Mouse (Mus musculus): ENCODE results near the gene Bri3. TPM values are rescaled to one million over a fixed set of nuclear protein-coding genes. Genes with fewer than 3 reads are reported as not detected.

Gene Bri3
- total and polyA plus RNA-seq, 2 experiments from 2014 or later, result 19.4 to 124 TPM

GRCm38 (mm10) chr5:144426697-144427096, 182.5 kb downstream of the Bri3 start:
- no peaks in the 10 kb centered on the region for H3K27me3 ChIP-seq (ENCODE audit: insufficient read depth, low read length)
- H3K9me3 ChIP-seq (ENCODE audit: low read length), result no peaks in the 10 kb centered on the region
- H3K4me2 ChIP-seq (ENCODE audit: low read depth, low read length, poor library complexity, severe bottlenecking), result no peak overlapping the region
- no peaks in the 10 kb centered on the region for H3K4me1 ChIP-seq (ENCODE audit: insufficient read depth, low read length)
- WGBS, result 54% methylated on average over 3 of the region's 3 CpGs
- no peaks in the 10 kb centered on the region for H3K36me3 ChIP-seq (ENCODE audit: insufficient read depth, low read length)
- H3K27ac ChIP-seq (ENCODE audit: low read depth, low read length), result no peak overlapping the region
- no peak overlapping the region for H3K9ac ChIP-seq (replicated peaks; ENCODE audit: low read length, poor library complexity, severe bottlenecking)
- ATAC-seq (ENCODE audit: low FRiP score), result no peak
- no peak for TF ChIP-seq CTCF (IDR thresholded peaks at IDR 0.05)
- no peak overlapping the region for H3K4me3 ChIP-seq (ENCODE audit: low read depth, low read length)
- DNase-seq (ENCODE audit: low spot score), result no peak

GRCm38 (mm10) chr5:144427861-144428260, 183.6 kb downstream of the Bri3 start:
- Histone ChIP-seq H3K4me1 (ENCODE audit: insufficient read depth, low read length) (no peaks in the 10 kb centered on the region), H3K4me2 (ENCODE audit: low read depth, low read length, poor library complexity, severe bottlenecking) (no peak overlapping the region), H3K4me3 (ENCODE audit: low read depth, low read length) (no peak overlapping the region), H3K27ac (ENCODE audit: low read depth, low read length) (no peak overlapping the region), H3K9me3 (ENCODE audit: low read length) (no peaks in the 10 kb centered on the region), H3K9ac (replicated peaks; ENCODE audit: low read length, poor library complexity, severe bottlenecking) (no peak overlapping the region), H3K27me3 (ENCODE audit: insufficient read depth, low read length) (no peaks in the 10 kb centered on the region), H3K36me3 (ENCODE audit: insufficient read depth, low read length) (no peaks in the 10 kb centered on the region)
- ATAC-seq (ENCODE audit: low FRiP score), result no peak
- TF ChIP-seq CTCF (IDR thresholded peaks at IDR 0.05), result no peak
- no peak for DNase-seq (ENCODE audit: low spot score)
- WGBS, result 76% methylated on average over 9 of the region's 9 CpGs

- peak; percentile 38 for TF ChIP-seq CTCF (IDR thresholded peaks at IDR 0.05)
- Histone ChIP-seq H3K27ac (ENCODE audit: low read depth, low read length) (0 out of 2 replicates have a peak overlapping the region, but pooled peaks have one; percentile 18), H3K4me3 (ENCODE audit: low read depth, low read length) (no peak overlapping the region), H3K4me2 (ENCODE audit: low read depth, low read length, poor library complexity, severe bottlenecking) (no peak overlapping the region), H3K27me3 (ENCODE audit: insufficient read depth, low read length) (no peaks in the 10 kb centered on the region), H3K9me3 (ENCODE audit: low read length) (no peaks in the 10 kb centered on the region), H3K9ac (replicated peaks; ENCODE audit: low read length, poor library complexity, severe bottlenecking) (no peak overlapping the region), H3K36me3 (ENCODE audit: insufficient read depth, low read length) (no peaks in the 10 kb centered on the region), H3K4me1 (ENCODE audit: insufficient read depth, low read length) (no peaks in the 10 kb centered on the region)
- ATAC-seq (ENCODE audit: low FRiP score) (no peak), DNase-seq (ENCODE audit: low spot score) (peak; percentile 37)
- WGBS, result 34% methylated on average over 6 of the region's 6 CpGs
Observed at GRCm38 (mm10) chr5:144431481-144431880, 187.2 kb downstream of the Bri3 start.

- Histone ChIP-seq H3K9ac (replicated peaks; ENCODE audit: low read length, poor library complexity, severe bottlenecking) (no peak overlapping the region), H3K4me3 (ENCODE audit: low read depth, low read length) (no peak overlapping the region), H3K36me3 (ENCODE audit: insufficient read depth, low read length) (no peaks in the 10 kb centered on the region), H3K4me2 (ENCODE audit: low read depth, low read length, poor library complexity, severe bottlenecking) (no peak overlapping the region), H3K27me3 (ENCODE audit: insufficient read depth, low read length) (no peaks in the 10 kb centered on the region), H3K27ac (ENCODE audit: low read depth, low read length) (no peak overlapping the region), H3K4me1 (ENCODE audit: insufficient read depth, low read length) (no peaks in the 10 kb centered on the region), H3K9me3 (ENCODE audit: low read length) (no peaks in the 10 kb centered on the region)
- TF ChIP-seq CTCF (IDR thresholded peaks at IDR 0.05), result no peak
- WGBS, result 82% methylated on average over 10 of the region's 10 CpGs
- no peak for ATAC-seq (ENCODE audit: low FRiP score)
- peak; percentile 15 for DNase-seq (ENCODE audit: low spot score)
Observed at GRCm38 (mm10) chr5:144439286-144440040, 195.2 kb downstream of the Bri3 start.

- no peaks in the 10 kb centered on the region for H3K9me3 ChIP-seq (ENCODE audit: low read length)
- no peak overlapping the region for H3K9ac ChIP-seq (replicated peaks; ENCODE audit: low read length, poor library complexity, severe bottlenecking)
- H3K4me2 ChIP-seq (ENCODE audit: low read depth, low read length, poor library complexity, severe bottlenecking), result no peak overlapping the region
- no peak overlapping the region for H3K27ac ChIP-seq (ENCODE audit: low read depth, low read length)
- no peaks in the 10 kb centered on the region for H3K4me1 ChIP-seq (ENCODE audit: insufficient read depth, low read length)
- no peak for ATAC-seq (ENCODE audit: low FRiP score)
- H3K36me3 ChIP-seq (ENCODE audit: insufficient read depth, low read length), result no peaks in the 10 kb centered on the region
- H3K27me3 ChIP-seq (ENCODE audit: insufficient read depth, low read length), result no peaks in the 10 kb centered on the region
- 73% methylated on average over 12 of the region's 12 CpGs for WGBS
- DNase-seq (ENCODE audit: low spot score), result peak; percentile 29
- TF ChIP-seq CTCF (IDR thresholded peaks at IDR 0.05), result no peak
- no peak overlapping the region for H3K4me3 ChIP-seq (ENCODE audit: low read depth, low read length)
Observed at GRCm38 (mm10) chr5:144441831-144442271, 197.6 kb downstream of the Bri3 start.

GRCm38 (mm10) chr5:144446475-144447225, 202.4 kb downstream of the Bri3 start:
- Histone ChIP-seq H3K27me3 (ENCODE audit: insufficient read depth, low read length) (no peaks in the 10 kb centered on the region), H3K9me3 (ENCODE audit: low read length) (no peaks in the 10 kb centered on the region), H3K9ac (replicated peaks; ENCODE audit: low read length, poor library complexity, severe bottlenecking) (no peak overlapping the region), H3K4me1 (ENCODE audit: insufficient read depth, low read length) (no peaks in the 10 kb centered on the region), H3K27ac (ENCODE audit: low read depth, low read length) (no peak overlapping the region), H3K4me2 (ENCODE audit: low read depth, low read length, poor library complexity, severe bottlenecking) (no peak overlapping the region), H3K36me3 (ENCODE audit: insufficient read depth, low read length) (no peaks in the 10 kb centered on the region), H3K4me3 (ENCODE audit: low read depth, low read length) (no peak overlapping the region)
- ATAC-seq (ENCODE audit: low FRiP score) (no peak), DNase-seq (ENCODE audit: low spot score) (peak; percentile 49)
- 78% methylated on average over 10 of the region's 10 CpGs for WGBS
- peak; percentile 66 for TF ChIP-seq CTCF (IDR thresholded peaks at IDR 0.05)

Measured in midbrain, postnatal 0 days (tissue).